Comparison of ENCODE assay signal across 23 mouse cellular contexts in the genomic region with DNA sequence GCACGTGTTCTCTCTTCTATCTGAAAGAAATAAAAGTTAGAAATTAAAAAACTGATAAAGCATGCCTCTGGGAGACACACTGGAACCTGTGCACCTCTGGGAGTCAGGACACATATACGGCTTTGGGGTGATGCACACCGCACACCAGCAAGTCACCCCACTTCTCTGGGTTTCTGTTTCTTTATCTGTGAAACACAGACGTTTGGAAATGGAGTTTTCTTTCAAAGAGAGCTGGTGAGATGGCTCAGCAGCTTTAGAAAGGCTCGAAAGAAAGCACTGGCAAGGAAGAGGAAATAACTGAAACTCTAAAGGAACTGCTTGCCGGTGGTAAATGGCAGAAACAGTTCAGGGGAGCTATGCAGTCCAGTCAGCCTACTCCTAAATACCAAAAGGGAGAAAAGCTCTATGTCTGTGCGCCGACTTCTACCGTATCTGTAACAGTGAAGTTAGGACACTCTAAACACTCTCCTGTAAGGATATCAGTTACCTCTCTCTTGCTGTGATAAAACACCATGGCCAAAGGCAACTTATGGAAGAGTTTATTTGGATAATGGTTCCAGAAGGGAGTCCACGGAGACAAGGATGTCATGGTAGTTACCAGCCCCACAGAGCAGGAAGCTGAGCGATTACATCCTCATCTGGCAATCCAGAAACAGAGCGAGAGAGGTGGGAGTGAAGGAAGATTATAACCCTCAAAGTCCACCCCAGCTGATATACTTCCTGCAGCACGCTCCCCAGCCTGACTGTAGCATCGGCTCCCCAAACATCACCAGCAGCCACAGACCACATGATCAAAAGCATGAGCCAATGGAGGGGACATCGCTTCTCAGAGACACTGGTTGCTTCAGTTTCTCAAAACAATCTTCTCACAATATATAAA. TPM values are rescaled to one million over a fixed set of nuclear protein-coding genes. Genes with fewer than 3 reads are reported as not detected.
A peak's percentile ranks its signal among the peaks of the same experiment; 100 is the strongest.
DNase-seq lines count a peak whose midpoint lies in the region; ATAC-seq and TF ChIP-seq lines count a peak whose summit lies in the region.
"Had no signal": no experiment of that assay in that cellular context is flagged by ENCODE, and none has a peak within 500 bp of the region (broad histone marks: within the 10 kb centered on the region; RNA-seq: fewer than 3 reads in every experiment).

No protein-coding gene starts in this region.

- TF ChIP-seq EP300 in liver, embryonic 14.5 days (IDR thresholded peaks at IDR 0.05; ENCODE audit: low read depth) = peak; percentile 57

- no peaks in the 10 kb centered on the region for H3K36me3 ChIP-seq in lung, embryonic 14.5 days (ENCODE audit: insufficient read depth)
- H3K36me3 ChIP-seq in liver, embryonic 14.5 days (replicated peaks; ENCODE audit: control insufficient read depth, insufficient read depth, low read depth) = no peaks in the 10 kb centered on the region
- H3K36me3 ChIP-seq: embryonic facial prominence, embryonic 15.5 days; heart, embryonic 10.5 days; hindbrain, embryonic 13.5 days; limb, embryonic 12.5 days; neural tube, embryonic 15.5 days had no signal

- no peak for TF ChIP-seq CTCF in lung, embryonic 14.5 days (IDR thresholded peaks at IDR 0.05; ENCODE audit: low read depth)
- no peak for TF ChIP-seq CTCF in liver, embryonic 14.5 days (IDR thresholded peaks at IDR 0.05; ENCODE audit: low read depth)

- no peaks in the 10 kb centered on the region for H3K4me1 ChIP-seq in lung, embryonic 14.5 days (ENCODE audit: insufficient read depth)
- H3K4me1 ChIP-seq in liver, embryonic 14.5 days (replicated peaks; ENCODE audit: control insufficient read depth in 2 of 2, insufficient read depth in 2 of 2, low read length in 1 of 2) = peaks cover 15 to 24% of the 10 kb centered on the region in 2 experiments
- H3K4me1 ChIP-seq: embryonic facial prominence, embryonic 15.5 days; forebrain, embryonic 13.5 days; hindbrain, embryonic 13.5 days; limb, embryonic 12.5 days; neural tube, embryonic 15.5 days had no signal

- H3K27ac ChIP-seq in lung, embryonic 14.5 days (ENCODE audit: low read depth) = no peak overlapping the region
- peak overlapping the region; percentile 75 for H3K27ac ChIP-seq in liver, embryonic 14.5 days
- H3K27ac ChIP-seq: embryonic facial prominence, embryonic 15.5 days; forebrain, embryonic 13.5 days; heart, embryonic 10.5 days; hindbrain, embryonic 13.5 days; kidney, postnatal 0 days; layer of hippocampus, adult 2 months; left cerebral cortex, adult 2 months; limb, embryonic 12.5 days; macrophage; neural tube, embryonic 15.5 days had no signal

- ATAC-seq in lung, embryonic 14.5 days (ENCODE audit: insufficient read depth) = peak; percentile 52; the same call in 1 of the 2 replicates
- peak; percentile 79 for ATAC-seq in liver, embryonic 14.5 days (ENCODE audit: insufficient read depth)
- ATAC-seq in monocyte, adult 5-6 weeks (replicated peaks; ENCODE audit: insufficient number of reproducible peaks, low FRiP score, low TSS enrichment, poor library complexity, severe bottlenecking) = no peak
- ATAC-seq: forebrain, embryonic 13.5 days; intestine, embryonic 16.5 days had no signal

- H3K4me3 ChIP-seq in lung, embryonic 14.5 days (ENCODE audit: low read depth, low read length) = no peak overlapping the region
- H3K4me3 ChIP-seq in liver, embryonic 14.5 days (ENCODE audit: insufficient read depth in 1 of 2, low read depth in 2 of 2, low read length in 2 of 2) = 0 out of 4 replicates have a peak overlapping the region, but pooled peaks of 1 of the 2 experiments have one; percentile 6
- H3K4me3 ChIP-seq: embryonic facial prominence, embryonic 15.5 days; forebrain, embryonic 13.5 days; heart, embryonic 10.5 days; hindbrain, embryonic 13.5 days; layer of hippocampus, adult 2 months; left cerebral cortex, adult 2 months; limb, embryonic 12.5 days; neural tube, embryonic 15.5 days had no signal

- DNase-seq in lung, embryonic 14.5 days = peak; percentile 28
- DNase-seq in lung, postnatal 14 days = no peak
- peak; percentile 30 for DNase-seq in thymus, postnatal 0 days (ENCODE audit: low spot score)
- no peak for DNase-seq in thymus, postnatal 25 days
- peak in 1 of 3 experiments; percentile 45 for DNase-seq in liver, embryonic 14.5 days (ENCODE audit: low read depth in 3 of 3, low spot score in 3 of 3)
- no peak for DNase-seq in right cerebral cortex, postnatal 25 days
- DNase-seq in kidney, adult 9 months = no peak
- DNase-seq: adrenal gland, postnatal 36 days; cerebellum, adult 9-10 months; gastrocnemius, postnatal 36 days; heart, postnatal 14 days had no signal

- no peaks in the 10 kb centered on the region for H3K27me3 ChIP-seq in lung, embryonic 14.5 days (ENCODE audit: insufficient read depth, low read length)
- H3K27me3 ChIP-seq in liver, embryonic 14.5 days (ENCODE audit: control insufficient read depth, insufficient read depth, low read length) = no peaks in the 10 kb centered on the region
- H3K27me3 ChIP-seq: embryonic facial prominence, embryonic 15.5 days; forebrain, embryonic 13.5 days; hindbrain, embryonic 13.5 days; limb, embryonic 12.5 days; neural tube, embryonic 15.5 days had no signal

- no peaks in the 10 kb centered on the region for H3K9me3 ChIP-seq in lung, embryonic 14.5 days (ENCODE audit: low read depth, low read length)
- no peaks in the 10 kb centered on the region for H3K9me3 ChIP-seq in liver, embryonic 14.5 days (ENCODE audit: control insufficient read depth, low read length)
- H3K9me3 ChIP-seq: embryonic facial prominence, embryonic 15.5 days; forebrain, embryonic 13.5 days; heart, embryonic 10.5 days; hindbrain, embryonic 13.5 days; limb, embryonic 12.5 days; neural tube, embryonic 15.5 days had no signal

- H3K9ac ChIP-seq in lung, embryonic 14.5 days = no peak overlapping the region
- peak overlapping the region; percentile 36; the same call in 1 of the 2 replicates for H3K9ac ChIP-seq in liver, embryonic 14.5 days (replicated peaks)
- H3K9ac ChIP-seq: embryonic facial prominence, embryonic 15.5 days; forebrain, embryonic 13.5 days; hindbrain, embryonic 13.5 days; limb, embryonic 12.5 days; neural tube, embryonic 15.5 days had no signal

- 71% methylated on average over 15 of the region's 15 CpGs for WGBS in lung, embryonic 14.5 days
- 39% methylated on average over 15 of the region's 15 CpGs for WGBS in liver, embryonic 14.5 days (ENCODE audit: insufficient replicate concordance)

- H3K4me2 ChIP-seq in lung, embryonic 14.5 days = no peak overlapping the region
- peak overlapping the region; percentile 55 for H3K4me2 ChIP-seq in liver, embryonic 14.5 days (ENCODE audit: low read depth)
- H3K4me2 ChIP-seq: embryonic facial prominence, embryonic 15.5 days; forebrain, embryonic 13.5 days; hindbrain, embryonic 13.5 days; limb, embryonic 12.5 days; neural tube, embryonic 15.5 days had no signal

RNA-seq across cellular contexts. Expression of gene Gcnt4, which starts 42.0 kb away (rescaled TPM):
- 0.13 and 0.27 TPM in 2 replicates for polyA plus RNA-seq in lung, embryonic 14.5 days (2014; fragmentation: Nextera tagmentation; extraction: Ambion mirVana)
- 0.19 and 0.26 TPM in 2 replicates for polyA plus RNA-seq in thymus, postnatal 0 days (2015; fragmentation: Nextera tagmentation; extraction: Ambion mirVana)
- 0.64 and 0.86 TPM in 2 replicates for polyA plus RNA-seq in liver, embryonic 14.5 days (2012; rRNA removed)
- 0.29 and 0.43 TPM in 2 replicates for polyA plus RNA-seq in liver, embryonic 14.5 days (2014; fragmentation: Nextera tagmentation; extraction: Ambion mirVana)
- not detected in 3 replicates for total RNA-seq in monocyte, adult 5-6 weeks (2017)
- polyA plus RNA-seq: macrophage had no signal

Comparison
In these comparisons a context has a peak if more than half of its experiments do, and no peak if none do; other contexts are left out.
1. DNase-seq: peak in lung, embryonic 14.5 days (single experiment) and thymus, postnatal 0 days (single experiment); none in lung, postnatal 14 days (single experiment), thymus, postnatal 25 days (single experiment), right cerebral cortex, postnatal 25 days (single experiment) and kidney, adult 9 months (single experiment).